Mouse (Mus musculus) embryonic fibroblast, embryonic 13.5 days (primary cell): ENCODE measurements at regions not wholly inside any gene's neighbourhood (a gene's known extent, or its start where the extent isn't known, plus 50 kb on each side); places are given as distances from the start of the nearest gene placed in this dataset.

Experiments used
- CTCF ChIP-seq: IDR thresholded peaks from 2 replicates; pipeline ENCODE4 v1.5.1; 2011; ENCODE audit warnings: mild to moderate bottlenecking, control low read depth, low read length, moderate library complexity, borderline replicate concordance; ENCODE audit not compliant: insufficient read depth
- POLR2A ChIP-seq: IDR thresholded peaks from 2 replicates; pipeline ENCODE4 v1.6.1; 2011; ENCODE audit warnings: low read depth, mild to moderate bottlenecking, control low read depth, low read length, moderate library complexity

- TF ChIP-seq POLR2A (no peak), CTCF (no peak)
Observed at GRCm38 (mm10) chr15:36335116-36335515, 672.5 kb downstream of the Zfp706 start.
